Mouse (Mus musculus): ENCODE results near the gene Hoxd1. TPM values are rescaled to one million over a fixed set of nuclear protein-coding genes. Genes with fewer than 3 reads are reported as not detected.

Hoxd1 gene
- not detected for polyA plus RNA-seq (2017; shearing (Covaris generic))

DNA sequence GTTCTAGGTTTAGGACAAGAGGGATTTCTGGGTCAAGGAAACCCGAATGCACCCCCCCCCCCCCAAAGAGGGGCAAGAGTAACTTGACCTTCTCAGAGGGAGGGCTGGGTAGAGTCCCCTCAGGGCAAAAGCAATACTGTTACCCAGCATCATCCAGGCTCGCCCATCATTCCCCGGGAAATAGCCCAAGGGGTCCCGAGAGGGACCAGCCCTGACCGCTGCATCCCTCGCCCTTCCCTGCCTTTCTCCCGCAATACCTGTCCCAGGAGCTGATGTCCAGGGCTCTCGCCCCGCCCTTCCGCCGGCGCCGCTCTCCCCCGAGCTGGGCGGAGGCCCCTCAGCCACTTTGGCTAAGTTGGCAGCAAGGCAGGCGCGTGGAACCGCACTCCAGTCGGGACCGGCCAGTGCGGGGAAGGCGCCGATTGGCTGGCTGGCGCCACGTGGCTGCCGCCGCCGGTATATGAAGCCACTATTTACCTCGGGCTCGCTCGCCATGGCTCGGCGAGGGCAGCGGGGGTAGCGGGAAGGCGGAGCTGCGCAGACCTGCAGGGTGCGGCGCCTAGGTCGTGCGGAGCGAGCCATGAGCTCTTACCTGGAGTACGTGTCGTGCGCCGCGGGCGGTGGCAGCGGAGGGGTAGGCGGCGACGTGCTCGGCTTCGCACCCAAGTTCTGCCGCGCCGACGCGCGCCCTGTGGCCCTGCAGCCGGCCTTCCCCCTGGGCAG is at the start of gene Hoxd1:
Hoxd1 (plus strand) TSS at position 459 of the 723 bp plus-strand sequence.

DNA sequence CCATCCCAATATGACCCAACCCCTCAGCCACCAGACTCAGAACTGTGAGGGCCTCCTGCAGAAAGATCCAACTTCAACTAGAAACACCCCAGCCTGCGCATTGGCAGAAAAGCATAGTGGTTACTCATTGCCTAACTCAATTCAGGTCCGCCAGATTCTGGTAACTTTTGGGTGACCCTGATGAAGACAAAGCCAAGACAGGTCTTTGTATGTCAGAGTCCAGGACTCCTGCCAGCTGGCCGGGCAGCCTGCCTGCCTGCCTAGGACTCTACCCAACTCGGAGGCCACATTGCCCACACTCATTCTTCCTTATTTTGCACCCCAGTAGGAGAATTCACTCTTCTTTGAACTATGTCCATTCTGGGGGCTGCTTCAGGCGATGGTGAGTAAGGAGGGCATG is 36.2 kb upstream of the Hoxd1 start, which contains the start of gene Gm28230:
Gm28230 (plus strand) TSS at position 178 of the 400 bp plus-strand sequence.

Other genes with a start within 250 kb of the Hoxd1 start
- gene Lnpk, start 183.5 kb upstream of the Hoxd1 start, polyA plus RNA-seq (2017; shearing (Covaris generic)): 10 to 100 TPM; 17.5 to 19.3 TPM
- under 1 TPM in 1 of 2 experiments, not detected in 1; 0.20 TPM for gene Evx2, start 103.4 kb upstream of the Hoxd1 start, polyA plus RNA-seq (2017; shearing (Covaris generic))
- gene Hoxd13, start 94.7 kb upstream of the Hoxd1 start, polyA plus RNA-seq (2017; shearing (Covaris generic)): not detected
- gene Hoxd12, start 88.0 kb upstream of the Hoxd1 start, polyA plus RNA-seq (2017; shearing (Covaris generic)): not detected
- under 1 TPM in 1 of 2 experiments, not detected in 1; 0.55 TPM for gene Hoxd11, start 83.4 kb upstream of the Hoxd1 start, polyA plus RNA-seq (2017; shearing (Covaris generic))
- under 1 TPM in 1 of 2 experiments, not detected in 1; 0.26 TPM for gene Hoxd10, start 71.1 kb upstream of the Hoxd1 start, polyA plus RNA-seq (2017; shearing (Covaris generic))
- not detected for gene Hoxd9, start 65.3 kb upstream of the Hoxd1 start, polyA plus RNA-seq (2017; shearing (Covaris generic))
- gene Hoxd8, start 58.4 kb upstream of the Hoxd1 start, polyA plus RNA-seq (2017; shearing (Covaris generic)): under 1 TPM; 0.27 to 0.39 TPM
- not detected for gene Hoxd3, start 51.1 kb upstream of the Hoxd1 start, polyA plus RNA-seq (2017; shearing (Covaris generic))
- under 1 TPM; 0.11 to 0.45 TPM for gene Hoxd4, start 51.1 kb upstream of the Hoxd1 start, polyA plus RNA-seq (2017; shearing (Covaris generic))
- not detected for gene Gm28230, start 36.3 kb upstream of the Hoxd1 start, polyA plus RNA-seq (2017; shearing (Covaris generic))
- 10 to 100 TPM; 65.7 to 75.5 TPM for gene Mtx2, start 62.8 kb downstream of the Hoxd1 start, polyA plus RNA-seq (2017; shearing (Covaris generic))

Data from inflammation-experienced regulatory T-cells (primary cell).